Mouse (Mus musculus): ENCODE results near the gene Snx21. TPM values are rescaled to one million over a fixed set of nuclear protein-coding genes. Genes with fewer than 3 reads are reported as not detected.

Gene Snx21
- total RNA-seq, 2 experiments from 2014 or later = 0.43 to 2.1 TPM

DNA sequence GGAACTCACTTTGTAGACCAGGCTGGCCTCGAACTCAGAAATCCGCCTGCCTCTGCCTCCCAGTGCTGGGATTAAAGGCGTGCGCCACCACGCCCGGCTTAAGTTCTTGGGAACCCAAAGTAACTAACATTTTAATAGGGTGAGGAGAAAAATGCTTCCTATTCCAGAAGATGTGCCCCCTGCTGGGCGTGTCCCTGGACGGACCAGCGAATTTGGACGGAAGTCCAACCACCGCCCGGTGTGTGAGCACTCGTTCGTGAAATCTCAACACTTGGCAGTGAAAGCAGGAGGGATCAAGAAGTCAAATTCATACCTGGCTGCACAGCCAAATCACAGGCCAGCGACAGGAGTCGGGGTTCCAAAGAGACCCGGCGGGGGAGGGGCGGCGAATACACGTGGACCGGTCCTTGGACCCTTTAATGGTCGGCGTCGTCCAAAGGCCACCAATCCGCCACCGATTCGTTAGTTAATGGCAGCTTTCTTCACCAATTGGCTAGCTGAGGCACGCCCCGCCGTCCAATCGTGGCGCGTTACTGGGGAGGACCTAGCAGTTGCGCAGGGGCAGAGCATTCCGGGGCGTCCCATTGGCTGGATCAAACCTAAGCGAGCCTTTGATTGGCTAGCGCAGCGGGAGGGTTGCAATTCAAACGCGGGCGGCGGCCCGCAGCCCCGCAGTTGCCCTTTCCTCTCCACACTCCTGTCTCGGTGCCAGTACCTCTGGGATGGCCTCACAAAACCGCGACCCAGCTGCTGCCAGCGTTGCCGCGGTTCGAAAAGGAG is 16.2 kb upstream of the Snx21 start, which contains the start of gene Ube2c:
Ube2c (plus strand) TSS at position 641 of the 780 bp plus-strand sequence.
- ATAC-seq (replicated peaks; ENCODE audit: low FRiP score, poor library complexity, severe bottlenecking) = peak; percentile 86

DNA sequence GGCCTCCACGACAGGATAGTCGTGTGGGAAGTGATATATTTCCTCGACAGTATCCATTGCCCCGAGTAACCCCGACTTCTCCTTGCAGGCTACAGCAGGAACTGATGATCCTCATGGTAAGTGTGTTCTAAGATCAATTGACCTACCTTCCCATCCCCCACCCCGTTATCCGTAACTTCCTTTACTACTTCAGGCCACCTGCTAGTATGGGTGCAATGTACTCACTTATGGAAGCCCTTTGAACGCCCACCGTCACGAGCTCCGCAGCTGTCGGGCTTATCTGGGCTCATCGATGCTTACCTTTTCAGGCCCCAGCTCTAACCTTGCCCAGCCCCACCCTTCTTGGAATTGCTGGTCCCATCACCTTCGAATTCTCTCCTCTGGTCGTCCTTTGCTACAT is 15.3 kb upstream of the Snx21 start:
- peak; percentile 15 for ATAC-seq (replicated peaks; ENCODE audit: low FRiP score, poor library complexity, severe bottlenecking)

DNA sequence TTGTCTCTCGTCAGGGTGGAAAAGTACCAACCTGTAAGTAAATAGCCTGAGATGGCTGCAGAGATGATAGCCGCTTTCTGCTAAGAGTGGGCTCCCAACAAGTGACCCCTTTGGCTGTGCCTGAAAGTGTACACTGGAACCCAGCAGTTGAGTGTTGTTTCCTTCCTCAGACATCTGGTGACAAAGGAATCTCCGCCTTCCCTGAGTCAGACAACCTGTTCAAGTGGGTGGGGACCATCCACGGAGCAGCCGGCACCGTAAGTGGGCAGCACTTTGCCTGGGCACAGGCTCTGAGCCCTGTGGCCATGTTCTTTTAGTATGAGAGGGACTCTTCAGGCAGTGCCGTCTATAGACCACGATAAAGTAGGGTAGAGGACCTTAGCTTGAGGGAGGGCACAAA is 14.5 kb upstream of the Snx21 start:
- no peak for ATAC-seq (replicated peaks; ENCODE audit: low FRiP score, poor library complexity, severe bottlenecking)

DNA sequence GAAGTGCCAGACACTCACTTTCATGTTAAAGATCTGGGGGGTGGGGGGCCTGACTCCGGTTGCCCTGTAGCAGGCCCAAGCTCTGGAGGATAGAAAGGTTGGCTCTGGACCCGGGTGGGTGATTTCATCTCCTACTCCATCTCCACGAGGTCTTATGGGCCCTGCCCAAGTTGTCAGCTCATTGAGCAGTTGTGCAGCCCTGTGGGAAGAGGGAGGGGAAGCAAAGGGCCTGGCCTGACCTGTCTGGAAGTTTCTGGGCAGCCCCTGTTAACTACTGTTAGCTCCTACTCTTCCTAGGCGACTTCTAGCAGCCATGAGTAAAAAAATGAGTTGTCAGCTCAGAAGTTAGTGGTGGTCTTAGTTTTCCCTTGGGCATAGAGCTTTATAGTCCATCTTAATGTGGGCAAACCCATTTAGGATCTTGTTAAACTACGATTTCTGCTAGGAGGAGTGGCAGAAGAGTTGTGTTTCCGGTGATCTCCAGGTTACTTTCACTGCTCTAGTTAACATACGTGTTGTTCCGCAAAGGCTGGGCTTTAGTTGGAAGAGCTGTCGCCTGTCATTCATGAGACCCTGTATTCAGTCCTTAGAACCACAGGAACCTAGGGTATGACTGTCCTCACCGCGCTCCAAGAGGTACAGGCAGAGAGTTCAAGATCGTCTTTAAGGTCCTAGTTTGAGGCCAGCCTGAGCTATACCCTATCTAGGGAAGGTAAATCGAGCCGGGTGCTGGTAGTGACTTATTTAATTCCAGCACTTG is 12.2 kb upstream of the Snx21 start:
- no peak for ATAC-seq (replicated peaks; ENCODE audit: low FRiP score, poor library complexity, severe bottlenecking)

DNA sequence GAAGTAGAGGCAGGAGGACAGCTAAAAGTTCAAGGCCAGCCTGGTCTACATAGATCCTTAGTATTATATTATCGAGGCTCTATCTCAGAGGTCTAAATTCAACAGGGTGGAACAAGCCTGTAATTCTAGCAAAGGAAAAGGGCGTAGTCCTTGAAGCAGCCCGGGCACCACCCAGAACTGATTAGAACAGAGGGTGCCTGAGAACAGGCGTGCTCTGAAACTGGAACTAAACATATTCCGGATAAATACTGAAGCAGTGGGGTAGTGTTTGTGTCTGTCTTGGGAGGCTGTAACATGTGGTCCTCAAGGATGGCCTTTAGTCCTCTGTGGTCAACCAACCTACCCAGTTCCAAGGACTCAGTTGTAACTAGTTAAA is 11.6 kb upstream of the Snx21 start:
- peak; percentile 51 for ATAC-seq (replicated peaks; ENCODE audit: low FRiP score, poor library complexity, severe bottlenecking)

DNA sequence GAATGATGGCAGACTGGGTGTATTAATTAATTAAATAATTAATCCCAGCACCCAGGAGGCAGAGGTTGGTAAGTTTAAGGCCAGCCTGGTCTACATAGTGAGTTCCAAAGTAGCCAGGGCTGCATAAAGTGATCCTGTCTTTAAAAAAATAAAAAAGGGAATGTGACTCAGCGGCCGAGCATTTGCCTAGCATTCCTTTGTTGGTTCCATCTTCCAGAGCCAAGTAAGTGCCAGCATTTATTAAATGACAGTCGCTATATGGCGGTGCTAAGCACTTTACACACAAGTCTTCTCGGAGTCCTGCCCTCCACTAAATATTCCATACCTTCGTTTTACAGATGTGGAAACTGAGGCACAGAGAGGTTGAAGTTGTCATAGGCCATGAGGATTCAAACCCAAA is 9.5 kb upstream of the Snx21 start:
- ATAC-seq (replicated peaks; ENCODE audit: low FRiP score, poor library complexity, severe bottlenecking) = no peak

DNA sequence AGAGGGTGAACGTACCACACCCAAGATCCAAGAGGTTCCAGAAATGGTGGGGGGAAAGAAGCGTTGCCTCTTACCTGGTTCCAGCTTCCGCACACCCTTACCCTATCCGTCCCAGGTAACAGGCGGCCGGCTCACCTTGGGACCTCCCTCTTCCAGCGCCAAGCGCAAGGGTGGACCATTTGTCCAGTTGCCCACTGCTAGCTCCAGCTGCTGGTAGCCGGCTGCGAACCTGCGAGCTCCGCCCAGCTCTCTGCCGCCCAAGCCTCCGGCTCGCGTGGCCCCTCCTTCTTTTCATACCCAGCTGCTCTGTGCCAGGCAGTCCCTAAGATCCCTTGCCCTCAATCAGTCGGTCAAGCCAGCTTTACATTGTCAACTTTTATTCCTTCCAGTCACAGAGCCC is 8.8 kb upstream of the Snx21 start:
- ATAC-seq (replicated peaks; ENCODE audit: low FRiP score, poor library complexity, severe bottlenecking) = no peak

DNA sequence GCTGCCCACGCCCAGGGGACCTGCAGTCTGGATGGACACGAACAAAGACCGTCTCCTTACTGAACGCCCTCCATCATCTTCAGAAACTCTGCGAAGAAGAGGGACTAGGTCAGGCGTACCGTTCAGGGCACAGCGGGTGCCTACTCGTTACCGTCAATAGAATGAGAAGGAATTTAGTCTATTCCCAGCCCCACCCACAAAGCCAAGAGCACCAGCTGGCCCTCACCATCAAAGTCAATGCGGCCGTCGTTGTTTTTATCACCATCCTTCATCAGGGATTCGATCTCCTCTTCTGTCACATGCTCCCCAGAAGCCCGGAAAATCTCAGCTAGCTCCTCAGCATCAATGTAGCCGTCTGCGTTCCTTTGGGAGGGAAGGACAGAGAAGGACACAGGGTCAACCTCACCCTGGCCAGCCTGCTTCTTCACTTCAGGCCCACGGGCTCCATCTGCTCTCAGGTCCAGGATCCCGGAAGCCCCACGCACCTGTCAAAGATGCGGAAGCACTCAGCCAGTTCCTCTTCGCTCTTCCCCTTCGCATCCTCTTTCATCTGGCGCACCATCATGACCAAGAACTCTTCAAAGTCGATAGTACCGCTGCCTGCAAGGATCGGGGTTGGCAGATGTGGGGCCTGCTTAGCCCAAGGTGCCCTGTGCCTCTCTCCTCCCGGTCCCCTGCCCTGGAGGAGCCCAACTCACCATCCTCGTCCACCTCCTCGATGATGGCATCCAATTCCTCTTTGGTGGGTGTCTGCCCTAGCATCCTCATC is 8.2 kb upstream of the Snx21 start:
- no peak for ATAC-seq (replicated peaks; ENCODE audit: low FRiP score, poor library complexity, severe bottlenecking)

DNA sequence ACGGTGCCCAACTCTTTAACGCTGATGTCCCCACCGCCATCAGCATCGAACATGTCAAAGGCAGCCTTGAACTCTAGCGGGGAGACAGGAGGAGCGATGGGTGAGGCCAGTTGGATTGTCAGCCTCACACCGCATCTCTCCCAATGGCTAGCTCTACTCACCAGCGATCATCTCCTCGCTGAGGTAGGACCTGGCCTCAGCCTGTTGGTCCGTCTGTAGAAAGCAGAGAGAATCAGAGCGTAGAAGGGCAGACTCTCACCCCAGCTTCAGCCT is 7.7 kb upstream of the Snx21 start:
- no peak for ATAC-seq (replicated peaks; ENCODE audit: low FRiP score, poor library complexity, severe bottlenecking)

DNA sequence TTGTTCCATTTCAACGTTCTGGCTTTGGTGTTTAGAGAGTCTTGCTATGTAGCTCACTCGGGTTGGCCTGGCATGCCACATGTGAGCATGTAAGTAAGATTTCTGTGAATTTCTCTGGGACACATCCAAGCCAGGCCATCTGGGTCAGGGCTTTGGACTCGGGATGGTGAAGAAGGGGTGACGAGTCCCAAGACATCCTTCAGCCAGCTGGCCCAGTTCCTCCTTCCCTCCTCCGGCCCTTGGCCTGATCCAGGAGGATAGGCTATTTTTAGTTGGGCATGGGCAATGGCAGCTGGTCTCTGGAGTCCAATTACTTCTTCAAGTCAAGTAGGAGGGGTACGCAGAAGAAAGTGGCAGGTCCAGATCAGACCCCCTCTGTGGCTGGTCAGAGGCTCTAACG is 6.8 kb upstream of the Snx21 start:
- ATAC-seq (replicated peaks; ENCODE audit: low FRiP score, poor library complexity, severe bottlenecking) = 0 out of 2 replicates have a peak, but pooled peaks have one; percentile 5

DNA sequence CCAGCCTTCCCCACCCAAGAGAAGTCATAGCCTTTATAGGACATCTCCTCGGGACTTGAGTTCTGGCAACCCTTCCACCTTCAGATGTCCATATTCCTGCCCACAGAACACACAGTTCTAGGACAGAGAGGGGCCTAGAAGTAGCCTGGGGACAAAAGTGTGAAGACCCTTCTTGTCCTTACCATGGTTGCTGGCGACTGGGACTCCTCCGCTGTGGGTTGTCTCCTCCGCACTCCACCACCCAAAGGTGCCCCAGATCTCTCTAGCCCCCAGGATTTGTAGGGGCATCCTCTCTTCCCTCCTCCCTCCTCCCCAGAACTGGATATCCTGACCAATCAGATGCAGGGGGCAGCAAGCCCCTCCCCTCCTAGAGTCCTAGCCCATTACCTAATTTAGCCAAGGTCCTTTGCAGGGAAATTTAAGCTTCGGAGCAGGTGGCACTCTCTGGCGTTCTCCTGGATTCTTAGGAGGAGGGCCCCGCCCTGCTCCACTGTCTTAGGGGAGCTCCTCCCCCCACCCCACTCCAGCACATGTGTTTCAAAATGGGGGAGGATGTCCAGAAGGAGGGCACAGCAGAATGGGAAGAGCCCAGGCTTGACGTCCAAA is 6.0 kb upstream of the Snx21 start, which contains the start of gene Tnnc2:
Tnnc2 (minus strand) TSS at position 487 of the 606 bp plus-strand sequence.
- no peak for ATAC-seq (replicated peaks; ENCODE audit: low FRiP score, poor library complexity, severe bottlenecking)

DNA sequence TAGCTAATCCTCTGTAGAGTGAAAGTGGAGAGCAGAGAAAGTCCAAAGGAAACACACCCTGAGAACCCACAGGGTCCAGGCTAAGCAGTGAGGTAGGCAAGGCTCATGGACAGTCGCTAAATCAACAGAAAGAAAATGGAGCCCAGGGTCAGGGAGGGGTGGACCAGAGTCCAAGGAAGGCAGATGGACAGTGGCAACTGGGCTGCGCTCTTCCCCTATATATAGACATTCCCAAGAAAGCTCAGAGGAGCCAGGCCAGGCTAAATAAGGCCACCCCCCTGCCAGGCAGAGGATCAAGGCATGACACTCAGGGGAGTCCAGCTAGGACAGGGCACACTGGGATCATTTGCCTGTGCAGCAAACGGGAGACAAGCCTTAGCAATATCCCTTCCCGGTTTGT is 3.7 kb upstream of the Snx21 start:
- no peak for ATAC-seq (replicated peaks; ENCODE audit: low FRiP score, poor library complexity, severe bottlenecking)

DNA sequence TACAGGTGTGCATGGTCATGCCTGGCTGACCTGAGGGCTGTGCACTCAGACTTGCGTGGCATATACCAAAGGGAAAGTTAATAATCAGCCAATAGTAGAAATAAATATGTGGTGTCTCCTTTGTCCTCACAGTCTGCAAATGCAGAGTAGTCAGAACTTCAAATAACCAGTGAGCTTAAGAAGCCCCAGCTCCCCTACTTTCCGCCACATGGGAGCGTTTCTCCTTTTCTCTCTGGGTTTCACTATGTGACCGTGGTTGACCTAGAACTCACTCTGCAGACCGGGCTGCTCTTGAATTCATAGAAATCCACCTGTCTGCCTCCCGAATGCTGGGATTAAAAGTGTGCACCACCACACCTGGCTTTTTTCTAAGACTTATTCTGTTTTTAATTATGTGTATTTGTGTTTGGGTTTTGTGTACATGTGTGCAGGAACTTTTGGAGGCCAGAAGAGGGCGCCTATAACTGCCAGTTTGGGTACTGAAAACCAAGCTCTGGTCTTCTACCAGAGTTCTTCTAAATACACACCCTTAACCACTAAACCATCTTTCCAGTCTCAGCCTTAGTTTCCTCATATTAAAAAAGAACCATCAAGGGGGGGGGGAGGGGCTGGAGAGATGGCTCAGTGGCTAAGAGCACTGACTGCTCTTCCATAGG is 1.6 kb upstream of the Snx21 start:
- ATAC-seq (replicated peaks; ENCODE audit: low FRiP score, poor library complexity, severe bottlenecking) = no peak

DNA sequence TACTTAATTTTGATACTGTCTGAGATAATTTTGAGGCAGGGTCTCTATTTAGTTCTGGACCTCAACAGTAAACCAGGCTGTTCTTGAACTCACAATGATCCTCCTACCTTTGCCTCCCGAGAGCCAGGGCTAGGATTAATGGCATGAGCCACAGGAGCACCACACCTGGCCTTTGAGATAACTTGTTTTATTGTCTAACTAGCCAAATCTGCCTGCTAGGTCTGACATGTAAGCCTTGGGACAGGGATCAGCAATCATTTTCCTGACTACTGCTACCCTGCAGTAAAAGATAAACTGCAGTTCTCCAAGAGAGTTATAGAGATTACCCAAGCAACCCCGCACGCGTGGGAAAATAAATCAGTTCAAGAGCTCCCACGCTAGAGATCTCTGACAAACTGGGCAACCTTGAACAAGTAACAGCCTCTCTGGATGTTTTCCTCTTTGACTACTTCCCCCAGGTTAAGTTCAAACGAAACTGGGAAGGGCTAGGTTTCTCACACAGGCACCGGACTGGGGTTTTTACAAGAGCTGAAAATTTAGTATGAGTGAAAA is 678 bp upstream of the Snx21 start:
- no peak for ATAC-seq (replicated peaks; ENCODE audit: low FRiP score, poor library complexity, severe bottlenecking)

DNA sequence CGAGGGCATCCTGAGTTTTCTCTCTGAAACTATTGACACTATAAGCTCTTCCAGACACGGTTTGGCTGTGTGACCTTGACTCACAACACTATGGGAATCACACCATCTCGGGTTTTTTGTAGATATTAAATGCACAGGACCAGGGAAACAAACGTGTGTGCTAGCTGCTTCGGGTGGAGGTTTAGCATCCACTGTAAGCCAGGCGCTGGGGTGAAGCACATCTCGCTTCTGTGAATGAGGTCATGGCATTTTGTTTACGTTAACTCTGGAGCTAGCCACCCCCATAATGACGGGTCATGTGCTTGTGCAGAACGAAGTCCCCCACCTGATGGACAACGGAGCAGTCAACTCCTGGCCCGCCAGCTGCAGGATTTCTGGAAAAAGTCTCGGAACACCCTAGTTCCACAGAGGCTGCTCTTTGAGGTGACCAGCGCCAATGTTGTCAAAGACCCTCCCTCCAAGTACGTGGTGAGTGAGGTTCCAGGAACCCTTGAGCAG is 814 bp downstream of the Snx21 start:
- ATAC-seq (replicated peaks; ENCODE audit: low FRiP score, poor library complexity, severe bottlenecking) = peak; percentile 9; the same call in 1 of the 2 replicates

DNA sequence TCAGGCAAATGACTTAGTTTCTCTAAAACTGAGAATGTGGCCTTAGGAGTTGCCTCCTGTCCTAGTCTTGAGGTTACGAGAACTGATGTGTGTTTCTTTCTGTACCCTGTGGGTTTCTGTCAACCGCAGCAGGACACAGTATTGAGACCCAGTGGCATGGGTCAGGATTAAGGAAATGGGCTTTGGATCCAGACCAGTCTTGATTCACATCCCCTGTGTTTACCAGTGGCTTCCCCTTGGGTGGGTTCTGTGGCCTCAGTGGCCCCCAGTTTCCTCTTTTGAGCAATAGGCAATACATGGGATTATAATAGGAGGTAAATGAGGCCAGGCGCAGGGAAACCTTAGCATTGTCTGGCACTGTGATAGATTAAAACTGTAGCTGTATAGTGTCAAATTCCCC is 1.4 kb downstream of the Snx21 start:
- ATAC-seq (replicated peaks; ENCODE audit: low FRiP score, poor library complexity, severe bottlenecking) = no peak

DNA sequence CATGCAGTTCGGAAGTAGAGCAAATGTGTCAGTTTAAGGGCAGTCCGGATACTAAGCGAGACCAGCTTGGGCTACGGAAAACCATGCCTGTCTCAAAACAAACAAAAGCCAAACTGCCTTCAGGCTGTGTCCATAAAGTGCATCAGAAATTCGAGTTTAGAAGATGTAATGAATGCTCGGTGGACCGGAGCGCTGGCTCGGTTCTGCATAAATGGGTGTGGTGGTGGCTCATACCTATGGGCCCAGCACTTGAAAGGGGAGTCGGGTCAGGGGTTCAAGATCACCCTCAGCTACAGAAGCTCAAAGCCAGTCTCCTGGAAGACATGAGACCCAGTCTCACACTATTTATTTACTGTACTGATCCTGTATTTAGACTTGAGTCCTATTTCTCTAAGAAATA is 2.2 kb downstream of the Snx21 start:
- ATAC-seq (replicated peaks; ENCODE audit: low FRiP score, poor library complexity, severe bottlenecking) = no peak

DNA sequence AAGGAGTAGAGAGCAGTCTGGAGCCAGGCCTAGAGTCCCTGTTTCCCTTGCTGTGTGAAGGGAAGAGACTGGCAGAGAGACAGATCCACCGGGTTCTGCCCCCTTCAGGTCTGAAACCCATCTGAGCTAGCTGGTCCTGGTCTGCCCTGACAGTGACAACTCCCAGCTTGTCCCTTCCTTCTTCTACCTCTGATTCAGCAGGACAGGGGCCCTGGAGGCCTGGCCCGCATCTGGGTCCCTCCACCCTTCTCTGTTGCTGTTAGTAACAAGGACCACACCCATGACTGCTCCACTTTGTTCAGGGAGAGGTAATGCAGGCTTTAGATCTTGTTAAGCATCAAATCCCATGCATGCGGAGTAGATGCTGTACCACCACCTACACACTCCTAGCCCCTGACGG is 2.8 kb downstream of the Snx21 start:
- ATAC-seq (replicated peaks; ENCODE audit: low FRiP score, poor library complexity, severe bottlenecking) = no peak

DNA sequence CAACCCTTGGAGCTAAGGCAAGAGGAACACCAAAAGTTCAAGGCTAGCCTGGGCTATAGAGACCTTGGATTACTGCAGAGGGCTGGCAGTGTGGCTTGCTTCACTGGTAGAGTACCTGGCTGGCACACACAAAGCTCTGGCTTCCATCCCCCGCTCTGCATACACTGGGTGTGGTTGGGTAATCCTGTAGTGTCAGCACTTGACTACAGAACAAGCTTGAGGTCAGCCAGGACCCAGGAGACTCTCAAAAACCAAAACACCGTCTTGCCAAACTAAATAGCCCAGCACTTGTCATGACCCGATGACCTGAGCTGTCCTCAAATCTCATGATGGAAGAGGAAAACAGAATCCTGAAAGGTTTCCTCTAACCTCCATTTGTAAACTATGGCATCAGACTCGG is 4.8 kb downstream of the Snx21 start:
- no peak for ATAC-seq (replicated peaks; ENCODE audit: low FRiP score, poor library complexity, severe bottlenecking)

Measured in erythroblast, adult 5-6 weeks (primary cell).